ENCODE assay signal across 12 mouse cellular contexts in the genomic region with DNA sequence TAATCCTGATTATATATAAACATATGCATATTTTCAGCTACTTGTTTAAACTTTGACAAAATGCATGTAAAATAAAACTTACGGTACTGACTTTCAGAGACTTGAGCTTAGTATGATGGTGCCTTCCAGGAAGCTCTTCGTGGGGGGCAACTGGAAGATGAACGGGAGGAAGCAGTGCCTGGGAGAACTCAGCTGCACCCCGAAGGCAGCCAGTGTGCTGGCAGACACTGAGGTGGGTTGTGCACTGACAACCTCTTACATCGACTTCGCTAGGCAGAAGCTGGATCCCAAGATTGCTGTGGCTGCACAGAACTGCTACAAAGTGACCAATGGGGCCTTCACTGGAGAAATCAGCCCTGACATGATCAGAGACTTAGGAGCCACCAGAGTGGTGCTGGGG.
"Had no signal": no experiment of that assay in that cellular context is flagged by ENCODE, and none has a peak within 500 bp of the region (broad histone marks: within the 10 kb centered on the region; RNA-seq: fewer than 3 reads in every experiment).

No protein-coding gene starts in this region.

- ATAC-seq: midbrain, embryonic 13.5 days had no signal

- H3K4me1 ChIP-seq: limb, embryonic 13.5 days; liver, embryonic 15.5 days; midbrain, embryonic 13.5 days; neural tube, embryonic 15.5 days had no signal

- DNase-seq: kidney, adult 11 months; kidney, postnatal 10 days; kidney, postnatal 4 days; left cerebral cortex, postnatal 4 days; right cerebral cortex, adult 18-20 months; right cerebral cortex, postnatal 25 days; thymus, postnatal 4 days had no signal

- H3K9me3 ChIP-seq: limb, embryonic 13.5 days; liver, embryonic 15.5 days; midbrain, embryonic 13.5 days; neural tube, embryonic 15.5 days had no signal

- H3K9ac ChIP-seq: limb, embryonic 13.5 days; liver, embryonic 15.5 days; midbrain, embryonic 13.5 days; neural tube, embryonic 15.5 days had no signal

- H3K27ac ChIP-seq: limb, embryonic 13.5 days; liver, embryonic 15.5 days; midbrain, embryonic 13.5 days; neural tube, embryonic 15.5 days had no signal

- H3K36me3 ChIP-seq: limb, embryonic 13.5 days; liver, embryonic 15.5 days; midbrain, embryonic 13.5 days; neural tube, embryonic 15.5 days had no signal

- H3K27me3 ChIP-seq: limb, embryonic 13.5 days; liver, embryonic 15.5 days; midbrain, embryonic 13.5 days; neural tube, embryonic 15.5 days had no signal

- H3K4me3 ChIP-seq: limb, embryonic 13.5 days; liver, embryonic 15.5 days; midbrain, embryonic 13.5 days; myocyte; neural tube, embryonic 15.5 days had no signal

- H3K4me2 ChIP-seq: limb, embryonic 13.5 days; liver, embryonic 15.5 days; midbrain, embryonic 13.5 days; neural tube, embryonic 15.5 days had no signal
